Mouse (Mus musculus) E14TG2a.4 (cell line): ENCODE results near the gene Ccdc36.

ENCODE experiments used
- H3K27me3 ChIP-seq: 2 replicates; pipeline ENCODE4 v1.6.1; 2014; ENCODE audit warnings: low read length, control low read depth; ENCODE audit not compliant: insufficient read depth
- H3K36me3 ChIP-seq: 2 replicates; pipeline ENCODE4 v1.6.1; 2014; ENCODE audit warnings: low read length, control low read depth; ENCODE audit not compliant: insufficient read depth
- H3K4me1 ChIP-seq: replicated peaks from 2 replicates; pipeline ENCODE4 v1.6.1; 2014; ENCODE audit warnings: low read depth, low read length, control low read depth
- H3K4me3 ChIP-seq: replicated peaks from 2 replicates; pipeline ENCODE4 v1.5.1; 2014; ENCODE audit warnings: mild to moderate bottlenecking, low read length
- H3K9me3 ChIP-seq: 2 replicates; pipeline ENCODE4 v1.6.1; 2014; ENCODE audit warnings: low read length, control low read depth
- CTCF ChIP-seq: conservative IDR thresholded peaks from 2 replicates; pipeline ENCODE4 v1.5.1; 2014; ENCODE audit warnings: low read length
- NANOG ChIP-seq: IDR thresholded peaks from 2 replicates; pipeline ENCODE4 v1.6.1; 2014; ENCODE audit warnings: borderline replicate concordance, low read length, mixed read lengths
- POU5F1 ChIP-seq: IDR thresholded peaks from 2 replicates; pipeline ENCODE4 v1.6.1; 2014; ENCODE audit warnings: low read length, borderline replicate concordance

Ccdc36 gene

GRCm38 (mm10) chr9:108379294-108379693, 49.0 kb downstream of the Ccdc36 start:
- Histone ChIP-seq H3K9me3 (no peaks in the 10 kb centered on the region), H3K27me3 (no peaks in the 10 kb centered on the region), H3K4me3 (no peak overlapping the region), H3K4me1 (peaks cover 14% of the 10 kb centered on the region), H3K36me3 (peaks cover 91% of the 10 kb centered on the region)
- TF ChIP-seq POU5F1, result no peak
- TF ChIP-seq CTCF, result no peak
- no peak for TF ChIP-seq NANOG

GRCm38 (mm10) chr9:108378736-108379135, 49.5 kb downstream of the Ccdc36 start:
- TF ChIP-seq POU5F1 (no peak), NANOG (no peak), CTCF (no peak)
- H3K4me1 ChIP-seq, result peaks cover 9% of the 10 kb centered on the region
- no peak overlapping the region for H3K4me3 ChIP-seq
- H3K9me3 ChIP-seq, result no peaks in the 10 kb centered on the region
- no peaks in the 10 kb centered on the region for H3K27me3 ChIP-seq
- H3K36me3 ChIP-seq, result peaks cover 91% of the 10 kb centered on the region

- no peak for TF ChIP-seq POU5F1
- no peak for TF ChIP-seq CTCF
- no peak for TF ChIP-seq NANOG
- peaks cover 8% of the 10 kb centered on the region for H3K4me1 ChIP-seq
- peaks cover 91% of the 10 kb centered on the region for H3K36me3 ChIP-seq
- H3K27me3 ChIP-seq, result no peaks in the 10 kb centered on the region
- no peaks in the 10 kb centered on the region for H3K9me3 ChIP-seq
- H3K4me3 ChIP-seq, result no peak overlapping the region
Measured at GRCm38 (mm10) chr9:108378234-108378633, 50.0 kb downstream of the Ccdc36 start.
